Mouse (Mus musculus) hindbrain, embryonic 13.5 days (tissue): ENCODE data around the gene Mrs2. TPM values are rescaled to one million over a fixed set of nuclear protein-coding genes. Genes with fewer than 3 reads are reported as not detected.

ENCODE experiments used
- ATAC-seq: fragments of 200-750 bp; cut with Nextera tagmentation; 2 replicates; pipeline ENCODE4 v1.8.0; 2017; ENCODE audit warnings: moderate TSS enrichment; ENCODE audit not compliant: low FRiP score
- H3K27ac ChIP-seq: fragments of 300-500 bp; sonication (generic); 2 replicates; pipeline ENCODE4 v1.5.1; 2015; ENCODE audit warnings: inconsistent platforms, mild to moderate bottlenecking, moderate library complexity
- H3K27me3 ChIP-seq: fragments of 300-500 bp; sonication (generic); 2 replicates; pipeline ENCODE4 v1.6.1; 2015; ENCODE audit warnings: mild to moderate bottlenecking, inconsistent platforms
- H3K36me3 ChIP-seq: fragments of 300-500 bp; sonication (generic); 2 replicates; pipeline ENCODE4 v1.6.1; 2015; ENCODE audit warnings: mild to moderate bottlenecking, inconsistent platforms
- H3K4me1 ChIP-seq: fragments of 300-500 bp; sonication (generic); replicated peaks from 2 replicates; pipeline ENCODE4 v1.6.1; 2015; ENCODE audit warnings: inconsistent platforms
- H3K4me2 ChIP-seq: fragments of 300-500 bp; sonication (generic); 2 replicates; pipeline ENCODE4 v1.6.1; 2015; ENCODE audit warnings: inconsistent platforms, mild to moderate bottlenecking, moderate library complexity
- H3K4me3 ChIP-seq: fragments of 300-500 bp; sonication (generic); 2 replicates; pipeline ENCODE4 v1.5.1; 2015; ENCODE audit warnings: mild to moderate bottlenecking, inconsistent platforms
- H3K9ac ChIP-seq: fragments of 300-500 bp; sonication (generic); 2 replicates; pipeline ENCODE4 v1.6.1; 2015; ENCODE audit warnings: mild to moderate bottlenecking, inconsistent platforms
- H3K9me3 ChIP-seq: fragments of 300-500 bp; sonication (generic); 2 replicates; pipeline ENCODE4 v1.6.1; 2016; ENCODE audit warnings: inconsistent platforms
- whole genome bisulfite sequencing: fragments of 180-500 bp; shearing (Covaris S2); methylation state at CpG from one replicate; pipeline ENCODE4 v1.1.7; 2015; 5-methylcytosine and 5-hydroxymethylcytosine counted together
- polyA plus RNA-seq: library from polyadenylated mRNA; unstranded; fragments of >200 nt; fragmentation: Nextera tagmentation; extraction: Ambion mirVana; gene quantifications from 2 replicates; pipeline ENCODE4 v1.2.1, GENCODE M21; 2015

Mrs2 gene
- polyA plus RNA-seq, 1 experiment from 2014 or later, result 18.1 TPM

DNA sequence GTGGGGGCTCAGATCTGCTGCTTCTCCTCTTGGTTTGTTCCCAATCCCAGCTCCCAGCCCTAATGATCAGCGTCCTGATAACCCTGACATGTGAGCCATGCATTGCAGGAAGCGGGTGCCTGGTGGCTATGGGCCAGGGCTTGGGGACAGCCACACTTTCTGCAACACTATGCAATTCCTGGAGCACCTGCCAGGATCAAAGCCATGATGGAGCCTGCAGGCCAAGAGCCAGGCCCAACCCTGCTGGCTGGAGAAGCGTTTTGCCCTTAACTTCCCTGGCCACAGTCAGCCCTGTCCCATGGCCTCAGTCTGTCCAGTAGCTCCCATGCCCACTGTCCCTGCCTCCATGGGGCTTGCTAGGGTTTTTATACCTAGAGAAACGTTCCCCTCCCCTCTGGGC, 2.2 kb upstream of the Mrs2 start:
- peaks cover 24% of the 10 kb centered on the region for H3K4me1 ChIP-seq
- no peak overlapping the region for H3K27ac ChIP-seq
- no peak for ATAC-seq
- no peaks in the 10 kb centered on the region for H3K9me3 ChIP-seq
- H3K27me3 ChIP-seq, result no peaks in the 10 kb centered on the region
- H3K4me2 ChIP-seq, result no peak overlapping the region
- WGBS, result 72% methylated on average over 4 of the region's 4 CpGs
- H3K4me3 ChIP-seq, result no peak overlapping the region
- H3K36me3 ChIP-seq, result peaks cover 5% of the 10 kb centered on the region
- no peak overlapping the region for H3K9ac ChIP-seq

DNA sequence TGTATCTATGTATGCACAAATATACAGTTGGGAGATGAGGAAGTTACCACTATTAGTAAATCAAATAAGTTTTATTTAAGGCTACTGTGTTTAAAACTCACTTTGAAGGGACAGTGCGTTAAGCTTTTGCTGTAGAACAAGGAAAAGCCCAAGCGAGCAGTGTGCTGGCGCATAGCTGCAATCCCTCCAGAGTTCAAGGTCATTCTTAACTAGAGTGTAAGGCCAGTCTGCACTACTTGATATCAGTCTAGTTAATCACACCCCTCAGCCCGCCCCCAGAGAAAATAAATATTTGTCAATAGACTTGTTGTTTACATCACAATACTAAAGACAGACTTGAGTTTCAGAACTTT, 337 bp upstream of the Mrs2 start:
- Histone ChIP-seq H3K9me3 (no peaks in the 10 kb centered on the region), H3K4me2 (peak overlapping the region; percentile 86), H3K27me3 (no peaks in the 10 kb centered on the region), H3K36me3 (peaks cover 9% of the 10 kb centered on the region), H3K9ac (peak overlapping the region; percentile 94), H3K4me3 (peak overlapping the region; percentile 93), H3K27ac (peak overlapping the region; percentile 90), H3K4me1 (peaks cover 24% of the 10 kb centered on the region)
- WGBS, result 60% methylated on average over 4 of the region's 4 CpGs
- ATAC-seq, result peak; percentile 38; the same call in 1 of the 2 replicates

DNA sequence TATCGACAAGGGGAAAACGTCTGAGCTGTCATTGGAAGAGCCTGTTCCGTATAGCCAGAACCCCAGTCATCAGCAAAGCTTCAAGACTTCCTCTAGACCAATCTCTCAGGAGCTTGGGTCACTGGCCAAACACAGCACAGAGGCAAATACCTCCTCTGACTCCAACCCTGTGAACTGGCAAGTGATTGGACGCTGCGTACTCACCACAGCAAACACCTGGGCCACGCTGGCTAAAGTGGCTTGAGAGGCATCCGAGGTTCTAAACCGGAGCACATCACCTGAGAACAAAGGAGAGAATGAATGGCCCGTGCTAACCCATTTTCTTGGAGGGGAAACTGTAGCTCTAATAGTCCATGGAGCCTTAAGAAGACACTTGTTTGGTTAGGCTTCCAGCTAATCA, 1.9 kb downstream of the Mrs2 start:
- Histone ChIP-seq H3K4me1 (peaks cover 24% of the 10 kb centered on the region), H3K36me3 (peaks cover 9% of the 10 kb centered on the region), H3K9ac (peak overlapping the region; percentile 94; the same call in 1 of the 2 replicates), H3K4me2 (peak overlapping the region; percentile 86), H3K27me3 (no peaks in the 10 kb centered on the region), H3K9me3 (no peaks in the 10 kb centered on the region), H3K27ac (no peak overlapping the region), H3K4me3 (peak overlapping the region; percentile 93; the same call in 1 of the 2 replicates)
- no peak for ATAC-seq
- 92% methylated on average over 9 of the region's 9 CpGs for WGBS

DNA sequence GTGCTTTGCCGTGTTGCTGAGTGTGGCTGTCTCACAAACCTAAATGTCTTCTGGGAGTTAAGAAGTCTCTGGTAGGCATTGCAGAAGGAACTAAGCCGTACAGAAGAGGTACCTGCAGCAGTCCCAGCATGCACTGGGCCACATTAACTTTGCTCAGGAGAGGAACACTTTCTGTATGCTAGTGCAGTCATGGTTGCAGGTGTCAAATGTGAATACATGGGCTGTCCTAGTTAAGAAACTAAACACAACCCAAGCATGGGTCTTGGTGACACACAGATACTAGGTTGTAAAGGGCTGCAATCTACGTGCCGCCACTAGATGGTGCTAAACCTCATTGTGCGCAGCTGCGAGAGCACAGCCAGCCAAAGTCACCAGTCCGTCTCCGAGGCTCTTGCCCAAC, 13.1 kb downstream of the Mrs2 start:
- H3K9ac ChIP-seq, result no peak overlapping the region
- peaks cover 32% of the 10 kb centered on the region for H3K36me3 ChIP-seq
- H3K27ac ChIP-seq, result no peak overlapping the region
- H3K4me1 ChIP-seq, result no peaks in the 10 kb centered on the region
- H3K4me2 ChIP-seq, result no peak overlapping the region
- H3K9me3 ChIP-seq, result no peaks in the 10 kb centered on the region
- 71% methylated on average over 8 of the region's 8 CpGs for WGBS
- no peak overlapping the region for H3K4me3 ChIP-seq
- no peak for ATAC-seq
- no peaks in the 10 kb centered on the region for H3K27me3 ChIP-seq

DNA sequence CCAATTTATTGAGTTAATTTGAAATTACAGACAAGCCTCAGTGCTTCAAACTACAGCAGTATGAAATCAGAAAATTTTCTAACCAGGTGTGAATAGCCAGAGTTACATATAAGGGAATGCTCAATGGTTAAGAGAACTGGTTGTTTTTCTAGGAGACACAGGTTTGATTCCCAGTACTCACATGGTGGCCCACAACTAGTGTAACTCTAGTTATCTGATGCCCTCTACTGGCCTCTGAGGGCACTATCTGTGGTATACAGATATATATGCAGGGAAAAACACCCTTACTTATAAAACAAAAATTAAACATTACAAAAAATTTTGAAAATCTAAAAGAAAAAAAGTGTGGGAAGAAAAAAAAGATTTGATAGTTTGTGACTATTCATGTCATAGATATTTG, 17.2 kb downstream of the Mrs2 start:
- peaks cover 71% of the 10 kb centered on the region for H3K36me3 ChIP-seq

DNA sequence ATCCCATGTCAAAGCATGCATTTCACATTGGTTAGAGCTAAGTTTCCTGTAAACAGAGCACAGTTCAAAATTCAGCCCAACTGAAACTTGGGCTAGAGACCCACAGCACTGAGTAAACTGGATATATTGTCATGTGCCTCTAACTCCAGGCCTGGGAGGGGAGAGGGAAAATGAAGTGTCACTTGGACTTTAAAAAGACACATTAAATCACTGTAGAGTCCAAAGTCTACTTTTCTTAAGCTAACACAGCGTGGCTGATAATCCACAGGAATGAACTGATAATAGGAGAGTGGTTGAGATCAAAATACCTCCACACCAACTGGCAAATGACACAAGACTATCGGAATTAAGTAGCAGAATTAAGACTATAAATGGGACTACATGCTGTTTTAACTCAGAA, 20.6 kb downstream of the Mrs2 start:
- Histone ChIP-seq H3K27ac (no peak overlapping the region), H3K9ac (no peak overlapping the region), H3K36me3 (peaks cover 89% of the 10 kb centered on the region), H3K9me3 (no peaks in the 10 kb centered on the region), H3K27me3 (no peaks in the 10 kb centered on the region), H3K4me1 (no peaks in the 10 kb centered on the region), H3K4me2 (no peak overlapping the region), H3K4me3 (no peak overlapping the region)
- 96% methylated on average over 2 of the region's 2 CpGs for WGBS
- no peak for ATAC-seq

More for the DNA sequence above, 17.2 kb downstream of the Mrs2 start:
- Histone ChIP-seq H3K4me3 (no peak overlapping the region), H3K4me2 (no peak overlapping the region), H3K9me3 (no peaks in the 10 kb centered on the region), H3K27me3 (no peaks in the 10 kb centered on the region), H3K4me1 (no peaks in the 10 kb centered on the region), H3K9ac (no peak overlapping the region), H3K27ac (no peak overlapping the region)
- no peak for ATAC-seq

DNA sequence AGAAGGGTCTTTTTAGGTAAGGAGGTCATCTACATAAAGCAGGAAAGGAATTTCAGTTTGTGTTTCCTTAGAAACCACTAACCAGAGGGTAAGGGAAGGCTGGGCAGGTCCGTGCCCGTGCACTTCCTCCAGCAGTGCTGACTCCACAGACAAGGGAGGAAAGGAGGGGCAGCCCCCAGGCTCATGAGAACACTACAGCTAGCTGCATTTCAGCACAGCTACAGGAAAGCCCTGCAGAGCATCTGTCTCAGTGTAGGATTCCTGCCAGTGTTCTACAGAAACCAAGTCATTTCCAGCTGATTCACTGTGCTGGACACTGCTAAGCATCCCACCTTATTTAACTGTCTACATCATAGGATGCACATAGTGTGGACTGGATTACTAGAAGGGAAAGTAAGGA, 27.0 kb downstream of the Mrs2 start:
- 32% methylated on average over 2 of the region's 2 CpGs for WGBS
- ATAC-seq, result no peak
- Histone ChIP-seq H3K4me3 (no peak overlapping the region), H3K9ac (no peak overlapping the region), H3K9me3 (no peaks in the 10 kb centered on the region), H3K27ac (no peak overlapping the region), H3K36me3 (peaks cover 87% of the 10 kb centered on the region), H3K4me1 (no peaks in the 10 kb centered on the region), H3K4me2 (no peak overlapping the region), H3K27me3 (no peaks in the 10 kb centered on the region)

DNA sequence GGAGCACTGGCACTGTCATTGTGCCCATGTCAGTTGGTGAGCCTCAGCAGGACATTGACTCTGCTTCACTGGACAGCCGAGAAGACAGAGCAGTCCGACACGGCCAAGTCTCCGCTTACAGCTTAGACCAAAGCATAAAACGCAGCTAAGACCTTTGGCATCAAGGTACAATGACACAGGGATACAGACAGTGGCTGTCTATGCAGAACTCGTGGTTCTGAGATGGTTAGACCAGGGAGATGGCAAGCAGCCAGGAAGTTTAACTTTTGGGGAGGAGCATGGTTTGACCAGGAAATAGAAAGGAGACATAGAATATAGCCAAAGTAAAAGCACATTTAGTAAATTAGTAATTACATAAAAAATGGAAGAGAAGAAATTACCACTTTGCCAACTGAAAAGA, 31.2 kb downstream of the Mrs2 start:
- Histone ChIP-seq H3K27me3 (no peaks in the 10 kb centered on the region), H3K4me3 (no peak overlapping the region), H3K9ac (no peak overlapping the region), H3K4me2 (no peak overlapping the region), H3K9me3 (no peaks in the 10 kb centered on the region), H3K27ac (no peak overlapping the region), H3K36me3 (peaks cover 50% of the 10 kb centered on the region), H3K4me1 (no peaks in the 10 kb centered on the region)
- ATAC-seq, result no peak
- WGBS, result 82% methylated on average over 6 of the region's 6 CpGs

DNA sequence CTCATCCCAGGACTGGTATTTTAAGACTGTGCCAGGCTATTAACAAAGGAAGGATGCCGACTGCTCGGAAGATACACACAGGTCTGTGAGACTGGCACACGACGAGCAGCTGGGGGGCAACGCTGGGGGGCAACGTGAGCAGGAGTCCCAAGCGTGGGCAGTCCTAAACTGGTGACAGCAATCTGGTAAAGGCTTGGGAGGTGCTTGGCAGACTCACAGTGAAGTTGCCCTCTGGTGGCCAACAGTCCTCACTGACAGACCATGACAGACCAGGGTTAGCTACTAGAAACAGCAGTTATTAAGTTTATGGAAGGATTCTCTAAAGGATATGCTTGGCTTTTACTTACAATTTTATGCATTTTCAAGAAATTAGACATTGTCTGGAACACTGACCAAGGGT, 31.8 kb downstream of the Mrs2 start:
- WGBS, result 43% methylated on average over 7 of the region's 7 CpGs
- H3K4me1 ChIP-seq, result no peaks in the 10 kb centered on the region
- H3K36me3 ChIP-seq, result peaks cover 44% of the 10 kb centered on the region
- H3K9ac ChIP-seq, result no peak overlapping the region
- peak; percentile 81 for ATAC-seq
- H3K9me3 ChIP-seq, result no peaks in the 10 kb centered on the region
- no peak overlapping the region for H3K27ac ChIP-seq
- H3K4me2 ChIP-seq, result no peak overlapping the region
- H3K27me3 ChIP-seq, result no peaks in the 10 kb centered on the region
- H3K4me3 ChIP-seq, result no peak overlapping the region

DNA sequence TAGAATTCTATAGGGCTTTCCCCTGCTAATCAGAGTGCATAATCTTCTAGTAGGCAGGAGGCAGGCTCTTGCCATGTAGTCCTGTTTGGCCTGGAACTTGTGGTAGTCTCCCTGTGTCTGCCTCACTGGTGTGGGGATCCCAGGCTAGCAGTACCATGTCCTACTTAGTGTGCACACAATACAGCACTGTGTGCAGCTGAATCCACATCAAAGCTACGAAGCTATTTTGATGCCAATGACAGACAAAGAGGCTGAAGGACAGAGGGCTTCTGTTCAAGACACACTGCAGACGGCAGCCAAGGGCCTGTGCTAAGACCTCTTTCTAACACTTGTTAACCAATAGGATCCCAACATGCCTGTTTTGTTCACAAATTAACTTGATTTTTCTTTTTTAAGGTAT, 34.7 kb downstream of the Mrs2 start:
- Histone ChIP-seq H3K27me3 (no peaks in the 10 kb centered on the region), H3K4me2 (no peak overlapping the region), H3K4me1 (no peaks in the 10 kb centered on the region), H3K36me3 (peaks cover 29% of the 10 kb centered on the region), H3K9me3 (no peaks in the 10 kb centered on the region), H3K9ac (no peak overlapping the region), H3K27ac (no peak overlapping the region), H3K4me3 (no peak overlapping the region)
- 41% methylated on average over 2 of the region's 2 CpGs for WGBS
- ATAC-seq, result no peak; the same call in 1 of the 2 replicates

DNA sequence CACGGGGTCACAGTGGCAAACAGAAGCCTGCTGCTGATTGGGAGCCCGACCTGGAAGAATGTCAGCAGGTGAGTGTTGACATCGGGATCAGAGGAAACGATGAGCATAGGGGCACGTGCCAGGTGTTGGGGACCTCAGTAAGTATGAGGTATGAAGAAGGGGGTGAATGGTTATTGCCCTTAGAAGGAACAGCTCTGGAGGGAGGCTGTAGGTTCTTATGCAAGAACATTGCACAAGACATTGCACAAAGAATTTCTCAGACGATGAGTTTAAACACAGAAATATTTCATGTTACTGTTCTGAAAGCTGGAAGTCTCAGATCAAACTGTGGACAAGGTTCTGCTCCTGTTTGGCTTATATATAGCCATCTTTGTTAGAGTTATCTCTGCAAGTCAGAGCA, 39.1 kb downstream of the Mrs2 start:
- Histone ChIP-seq H3K4me1 (no peaks in the 10 kb centered on the region), H3K27me3 (no peaks in the 10 kb centered on the region), H3K27ac (no peak overlapping the region), H3K36me3 (peaks cover 13% of the 10 kb centered on the region), H3K4me3 (no peak overlapping the region), H3K9ac (no peak overlapping the region), H3K4me2 (no peak overlapping the region), H3K9me3 (no peaks in the 10 kb centered on the region)
- 92% methylated on average over 6 of the region's 6 CpGs for WGBS
- ATAC-seq, result no peak

DNA sequence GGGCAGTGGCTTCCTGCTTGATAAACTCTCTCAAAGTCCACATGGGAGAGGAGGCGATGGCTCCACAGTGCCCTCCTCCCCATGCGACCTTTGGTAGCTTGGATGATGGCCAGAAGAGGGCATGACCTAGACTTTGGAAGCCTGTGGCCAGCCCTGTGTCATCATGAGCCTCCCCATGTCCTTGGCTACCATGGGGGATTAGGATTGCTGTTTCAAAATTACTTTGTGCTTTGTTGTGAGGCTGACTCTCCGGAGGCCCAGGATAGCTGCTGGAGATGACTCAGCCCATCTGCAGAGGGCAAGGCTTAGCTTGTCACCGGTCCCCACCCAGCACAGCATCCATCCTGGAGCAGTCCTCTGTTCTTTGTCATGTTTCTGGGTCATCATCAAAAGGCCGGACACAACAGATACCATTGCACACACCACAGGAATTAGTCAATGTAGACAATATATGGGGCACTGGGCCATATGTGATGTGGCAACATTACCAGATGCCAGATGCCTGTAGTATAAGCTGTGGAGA, 42.3 kb downstream of the Mrs2 start:
- H3K27me3 ChIP-seq, result no peaks in the 10 kb centered on the region
- WGBS, result 86% methylated on average over 5 of the region's 5 CpGs
- H3K36me3 ChIP-seq, result peaks cover 9% of the 10 kb centered on the region; the same call in 1 of the 2 replicates
- H3K4me1 ChIP-seq, result no peaks in the 10 kb centered on the region
- no peak overlapping the region for H3K9ac ChIP-seq
- no peak overlapping the region for H3K4me2 ChIP-seq
- H3K27ac ChIP-seq, result no peak overlapping the region
- no peak overlapping the region for H3K4me3 ChIP-seq
- no peaks in the 10 kb centered on the region for H3K9me3 ChIP-seq
- ATAC-seq, result no peak

DNA sequence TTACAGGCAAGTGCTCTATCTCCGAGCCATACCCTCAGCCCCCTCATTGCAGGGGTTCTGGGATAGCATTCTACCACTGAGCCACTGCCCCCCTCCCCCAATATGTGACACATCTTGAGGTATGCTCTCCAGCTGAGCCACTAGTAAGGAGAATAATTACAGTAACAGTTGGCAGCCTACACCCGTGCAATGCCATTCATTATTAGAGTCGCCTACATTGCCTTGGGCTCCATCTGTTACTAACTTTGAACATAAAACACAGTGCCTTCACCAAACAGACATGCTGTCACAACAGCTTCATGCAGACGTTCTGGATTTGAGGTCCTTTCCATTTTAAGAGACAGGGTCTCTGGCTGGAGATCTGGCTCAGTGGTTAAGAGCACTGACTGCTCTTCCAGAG, 43.8 kb downstream of the Mrs2 start:
- Histone ChIP-seq H3K4me3 (no peak overlapping the region), H3K36me3 (no peaks in the 10 kb centered on the region), H3K4me2 (no peak overlapping the region), H3K4me1 (no peaks in the 10 kb centered on the region), H3K9ac (no peak overlapping the region), H3K27me3 (no peaks in the 10 kb centered on the region), H3K9me3 (no peaks in the 10 kb centered on the region), H3K27ac (no peak overlapping the region)
- ATAC-seq, result peak; percentile 54; the same call in 1 of the 2 replicates
- 52% methylated on average over 4 of the region's 4 CpGs for WGBS
